Mouse (Mus musculus) lung, postnatal 0 days (tissue): Measurements from ENCODE around the gene Msi2.

Experiments used
- CTCF ChIP-seq: IDR thresholded peaks from 2 replicates; pipeline ENCODE4 v1.5.1; 2016; ENCODE audit warnings: antibody characterized with exemption, mild to moderate bottlenecking
- EP300 ChIP-seq: IDR thresholded peaks from 2 replicates; pipeline ENCODE4 v1.6.1; 2016; ENCODE audit warnings: antibody characterized with exemption, mild to moderate bottlenecking, control low read depth

- TF ChIP-seq CTCF, result no peak
- TF ChIP-seq EP300, result no peak
These were observed 178.5 kb downstream of the Msi2 start for GRCm38 (mm10) chr11:88539637-88540478.
